Mouse (Mus musculus): Measurements from ENCODE around the gene Tom1l2.

GRCm38 (mm10) chr11:60318716-60319115, 34.0 kb downstream of the Tom1l2 start:
- TF ChIP-seq TCF12 (IDR thresholded peaks at IDR 0.05; ENCODE audit: insufficient read depth, poor library complexity, severe bottlenecking) (no peak), POLR2AphosphoS2 (IDR thresholded peaks at IDR 0.05; ENCODE audit: insufficient read length, low read depth) (no peak), POLR2A (IDR thresholded peaks at IDR 0.05; ENCODE audit: insufficient read length, low read depth) (no peak), MYOD1 (IDR thresholded peaks at IDR 0.05; ENCODE audit: control insufficient read depth in 1 of 3, insufficient read length in 2 of 3, low read depth in 2 of 3) (no peak)
